Comparison of ENCODE assay signal across 17 mouse cellular contexts in genomic region chr12:17052673-17053072, GRCm38 (mm10). TPM values are rescaled to one million over a fixed set of nuclear protein-coding genes. Genes with fewer than 3 reads are reported as not detected.
"Had no signal": no experiment of that assay in that cellular context is flagged by ENCODE, and none has a peak within 500 bp of the region (broad histone marks: within the 10 kb centered on the region; RNA-seq: fewer than 3 reads in every experiment).

No protein-coding gene starts in this region.

- ATAC-seq: midbrain, embryonic 13.5 days; midbrain, embryonic 15.5 days had no signal

- H3K27ac ChIP-seq: midbrain, embryonic 13.5 days; midbrain, embryonic 15.5 days; neural tube, embryonic 13.5 days; neural tube, embryonic 15.5 days had no signal

- H3K4me3 ChIP-seq: midbrain, embryonic 10.5 days; midbrain, embryonic 13.5 days; midbrain, embryonic 15.5 days; myocyte; neural tube, embryonic 13.5 days; neural tube, embryonic 15.5 days had no signal

- DNase-seq: lung, adult 18-20 months; lung, embryonic 14.5 days; lung, postnatal 10 days; lung, postnatal 4 days; retina, postnatal 1 day; right cerebral cortex, postnatal 14 days; spleen, adult 18-20 months; thymus, adult 18-20 months; thymus, postnatal 14 days; thymus, postnatal 36 days had no signal

RNA-seq across cellular contexts. Expression of gene 2410004P03Rik, which starts 41.1 kb away (rescaled TPM):
- total RNA-seq: megakaryocyte-erythroid progenitor cell, adult 5-6 weeks had no signal
